Mouse (Mus musculus) cortical plate, adult 2 months (tissue): Measurements from ENCODE around the gene Dclk1. TPM values are rescaled to one million over a fixed set of nuclear protein-coding genes. Genes with fewer than 3 reads are reported as not detected.
"Not testable (repeated sequence)": the region's sequence is repeated elsewhere in the genome, so short reads cannot be mapped to it uniquely, and the experiment has no call there.

ENCODE experiments used
- H3K27ac ChIP-seq: fragments of 200-500 bp; 2 replicates; pipeline ENCODE4 v1.5.1; 2012; ENCODE audit warnings: low read length, control low read depth, inconsistent platforms; ENCODE audit not compliant: insufficient read depth
- H3K4me1 ChIP-seq: fragments of 200-500 bp; 2 replicates; pipeline ENCODE4 v1.6.1; 2011; ENCODE audit warnings: low read length; ENCODE audit not compliant: control insufficient read depth, insufficient read depth
- H3K4me3 ChIP-seq: fragments of 200-500 bp; 2 replicates; pipeline ENCODE4 v1.5.1; 2011; ENCODE audit warnings: mild to moderate bottlenecking, low read length, control low read depth; ENCODE audit not compliant: insufficient read depth
- CTCF ChIP-seq: fragments of 200-500 bp; IDR thresholded peaks from 2 replicates; pipeline ENCODE4 v1.5.1; 2011; ENCODE audit warnings: mild to moderate bottlenecking, control low read depth, low read length; ENCODE audit not compliant: insufficient read depth; ENCODE audit errors: extremely low read depth
- POLR2A ChIP-seq: fragments of 200-500 bp; IDR thresholded peaks from 2 replicates; pipeline ENCODE4 v1.6.1; 2011; ENCODE audit warnings: mild to moderate bottlenecking, low read length, control low read depth; ENCODE audit not compliant: insufficient read depth; ENCODE audit errors: extremely low read depth
- polyA plus RNA-seq: library from polyadenylated mRNA; depleted of rRNA; stranded (reverse); fragments of >200 nt; gene quantifications from 2 replicates; pipeline ENCODE4 v1.2.3, GENCODE M21; 2012; rRNA removed

Dclk1 gene
- 333 and 339 TPM in 2 replicates for polyA plus RNA-seq

GRCm38 (mm10) chr3:55241730-55242421, at the start of gene Dclk1:
TSS of gene Dclk1 (plus strand) at chr3:55242364.
- Histone ChIP-seq H3K27ac (peak within 1 kb of the TSS; percentile 76), H3K4me3 (peak within 1 kb of the TSS; percentile 82), H3K4me1 (peaks cover 2% of the 10 kb centered on the region; the same call in 1 of the 2 replicates)
- TF ChIP-seq POLR2A (no peak), CTCF (no peak)

GRCm38 (mm10) chr3:55193351-55193750, 48.8 kb upstream of the Dclk1 start:
- TF ChIP-seq CTCF (no peak), POLR2A (no peak)
- Histone ChIP-seq H3K4me3 (no peak overlapping the region), H3K4me1 (no peaks in the 10 kb centered on the region), H3K27ac (no peak overlapping the region)

GRCm38 (mm10) chr3:55194792-55195191, 47.4 kb upstream of the Dclk1 start:
- H3K4me3 ChIP-seq: no peak overlapping the region
- TF ChIP-seq CTCF (no peak), POLR2A (no peak)
- H3K4me1 ChIP-seq: no peaks in the 10 kb centered on the region
- no peak overlapping the region for H3K27ac ChIP-seq

DNA sequence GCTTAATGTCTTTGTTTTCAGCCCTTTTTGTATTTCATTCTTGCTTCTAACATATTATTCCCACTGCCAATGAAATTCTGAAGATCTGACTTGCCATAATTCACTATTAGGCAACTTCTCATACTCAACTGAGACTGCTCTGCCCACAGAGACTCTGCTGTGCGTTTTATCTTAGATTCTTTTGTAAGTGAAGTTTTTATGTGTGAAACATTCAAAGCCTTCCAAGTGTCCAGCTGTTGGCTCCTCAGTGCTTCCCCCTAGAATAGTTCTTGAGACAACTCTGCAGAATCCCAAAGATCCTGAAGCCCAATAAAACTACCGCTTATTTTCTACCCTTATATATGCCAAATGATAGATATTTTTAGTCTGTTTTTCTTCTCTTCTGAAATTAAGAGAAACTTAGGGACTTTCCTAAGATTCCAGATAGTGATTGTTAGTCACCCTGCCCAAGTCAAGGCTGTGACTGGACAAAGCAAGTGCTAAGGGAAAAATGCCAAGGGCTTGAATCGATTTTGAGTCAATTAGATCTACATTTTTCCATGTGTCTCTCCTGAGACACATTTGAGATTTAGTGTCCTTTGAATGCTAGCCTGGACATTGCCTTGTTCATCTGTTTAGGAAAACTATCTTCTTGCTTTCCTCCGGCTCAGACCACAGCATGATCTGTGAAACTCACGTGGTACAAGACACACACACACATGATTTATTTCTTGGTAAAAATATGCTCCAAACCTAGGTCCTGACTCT, 46.4 kb upstream of the Dclk1 start:
- no peak overlapping the region for H3K4me3 ChIP-seq
- no peaks in the 10 kb centered on the region for H3K4me1 ChIP-seq
- no peak overlapping the region for H3K27ac ChIP-seq
- no peak for TF ChIP-seq POLR2A
- TF ChIP-seq CTCF: no peak

GRCm38 (mm10) chr3:55196328-55196710, 45.8 kb upstream of the Dclk1 start:
- Histone ChIP-seq H3K4me1 (no peaks in the 10 kb centered on the region), H3K27ac (no peak overlapping the region), H3K4me3 (no peak overlapping the region)
- no peak for TF ChIP-seq CTCF
- TF ChIP-seq POLR2A: no peak

DNA sequence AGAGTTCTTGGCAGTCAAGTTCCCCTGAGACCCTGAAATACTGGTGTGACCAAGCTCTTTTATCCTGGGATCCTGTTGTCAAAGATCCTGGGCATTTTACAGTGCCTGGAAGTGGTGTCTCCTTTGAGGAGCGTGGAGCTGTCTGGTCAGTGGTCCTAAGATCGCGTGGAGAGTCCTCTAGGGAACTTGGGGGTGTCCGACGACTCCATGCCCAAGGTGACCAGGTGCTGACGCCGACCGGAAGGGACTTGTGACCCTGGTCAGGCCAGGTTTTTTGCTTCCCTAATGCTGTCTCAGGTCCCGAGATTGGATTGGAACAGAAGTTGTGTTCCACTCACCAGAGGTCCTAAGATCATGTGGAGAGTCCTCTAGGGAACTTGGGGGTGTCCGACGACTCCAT, 38.5 kb upstream of the Dclk1 start:
- H3K27ac ChIP-seq, H3K4me3 ChIP-seq, H3K4me1 ChIP-seq: not testable (repeated sequence)

DNA sequence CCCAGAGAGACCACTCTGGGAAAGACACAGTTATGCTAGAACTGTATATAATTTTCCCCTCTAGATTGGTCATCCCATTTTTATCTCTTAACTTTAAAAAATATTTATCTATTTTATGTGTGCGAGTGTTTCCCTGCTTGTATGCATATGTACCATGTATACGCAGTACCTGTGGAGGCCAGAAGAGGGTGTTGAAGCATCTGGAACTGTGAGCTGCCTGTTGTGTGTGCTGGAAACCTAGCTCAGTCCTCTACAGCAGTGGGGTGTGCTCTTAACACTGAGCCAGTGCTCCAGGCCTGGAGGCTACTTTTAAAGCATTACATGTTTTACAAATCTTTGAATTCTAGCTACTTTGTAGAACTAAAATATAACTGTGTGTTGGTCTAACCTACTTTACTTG, 35.8 kb upstream of the Dclk1 start:
- Histone ChIP-seq H3K4me1 (no peaks in the 10 kb centered on the region), H3K27ac (no peak overlapping the region), H3K4me3 (no peak overlapping the region)
- TF ChIP-seq POLR2A (no peak), CTCF (no peak)

GRCm38 (mm10) chr3:55207665-55208064, 34.5 kb upstream of the Dclk1 start:
- Histone ChIP-seq H3K4me1 (no peaks in the 10 kb centered on the region), H3K27ac (no peak overlapping the region), H3K4me3 (no peak overlapping the region)
- TF ChIP-seq POLR2A: no peak
- TF ChIP-seq CTCF: no peak

GRCm38 (mm10) chr3:55212254-55212653, 29.9 kb upstream of the Dclk1 start:
- H3K4me1 ChIP-seq: no peaks in the 10 kb centered on the region
- TF ChIP-seq CTCF: no peak
- no peak for TF ChIP-seq POLR2A
- no peak overlapping the region for H3K27ac ChIP-seq
- H3K4me3 ChIP-seq: no peak overlapping the region

GRCm38 (mm10) chr3:55213785-55214184, 28.4 kb upstream of the Dclk1 start:
- no peak overlapping the region for H3K27ac ChIP-seq

More at GRCm38 (mm10) chr3:55213785-55214184, 28.4 kb upstream of the Dclk1 start:
- no peak for TF ChIP-seq CTCF
- no peak for TF ChIP-seq POLR2A
- no peaks in the 10 kb centered on the region for H3K4me1 ChIP-seq
- no peak overlapping the region for H3K4me3 ChIP-seq
